Mouse (Mus musculus) T-helper 2 cell (primary cell): ENCODE measurements around the gene Ptprh.

Experiments
- in situ Hi-C: fragments of 300-600 bp; cut with MboI, MseI; formaldehyde crosslinking; loops from one replicate; pipeline ENCODE4 v1.15.1; 2025; ENCODE audit warnings: high pct_unique_total_duplicates

Ptprh gene

GRCm38 (mm10) chr7:4524212-4524922 lies 79.5 kb downstream of the Ptprh start, which contains the start of gene Tnni3:
TSS of gene Tnni3 (minus strand) at chr7:4524229.
- in situ Hi-C loops: loop anchor here (5.0 to 10.0 kb wide), 3 partner anchors 92 to 400 kb away; no protein-coding TSS in a partner anchor

DNA sequence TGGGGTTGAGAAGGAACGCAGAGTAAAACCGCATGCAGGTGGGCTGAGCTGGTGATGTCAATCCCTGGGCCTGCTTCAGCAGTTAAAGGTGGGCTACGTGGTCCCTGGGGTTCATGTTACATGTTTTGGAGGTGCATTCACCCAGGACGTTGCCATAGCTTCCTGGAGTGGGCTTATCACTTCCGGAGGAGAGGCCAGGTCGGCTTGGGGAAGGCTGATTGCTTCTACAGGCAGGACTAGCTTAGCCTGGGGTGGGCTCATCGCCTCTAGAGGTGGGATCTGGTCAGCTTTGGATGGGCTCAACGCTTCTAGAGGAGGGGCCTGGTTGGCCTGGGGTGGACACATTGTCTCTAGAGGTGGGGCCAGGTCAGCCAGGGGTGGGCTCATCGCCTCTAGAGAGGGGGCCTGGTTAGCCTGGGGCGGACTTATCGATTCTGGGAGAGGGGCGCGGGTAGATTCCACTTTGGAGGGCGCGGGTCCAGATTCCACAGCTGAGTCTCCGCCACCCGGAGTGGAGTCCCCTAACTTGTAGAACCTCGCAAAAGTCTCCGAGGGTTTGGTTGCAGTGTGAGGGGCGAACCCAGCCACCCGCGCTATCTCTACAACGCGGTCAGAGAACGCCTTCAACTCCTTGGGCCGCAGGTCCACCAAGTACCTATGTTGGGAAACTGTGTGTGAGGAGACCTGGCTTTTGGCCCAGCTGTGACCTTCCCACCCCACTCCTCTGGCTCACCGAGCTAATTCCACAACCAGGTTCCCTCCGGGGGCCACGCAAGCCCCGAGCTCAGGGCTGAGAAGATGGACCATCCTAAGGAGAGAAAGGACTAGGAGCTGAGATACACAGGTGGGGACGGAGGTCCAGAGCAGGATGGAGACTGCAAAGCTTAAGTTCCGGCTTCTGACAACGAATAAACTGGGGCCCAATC lies 80.4 kb downstream of the Ptprh start:
- in situ Hi-C loops: loop anchor here (5.0 to 10.0 kb wide), 3 partner anchors 91 to 399 kb away; no protein-coding TSS in a partner anchor

DNA sequence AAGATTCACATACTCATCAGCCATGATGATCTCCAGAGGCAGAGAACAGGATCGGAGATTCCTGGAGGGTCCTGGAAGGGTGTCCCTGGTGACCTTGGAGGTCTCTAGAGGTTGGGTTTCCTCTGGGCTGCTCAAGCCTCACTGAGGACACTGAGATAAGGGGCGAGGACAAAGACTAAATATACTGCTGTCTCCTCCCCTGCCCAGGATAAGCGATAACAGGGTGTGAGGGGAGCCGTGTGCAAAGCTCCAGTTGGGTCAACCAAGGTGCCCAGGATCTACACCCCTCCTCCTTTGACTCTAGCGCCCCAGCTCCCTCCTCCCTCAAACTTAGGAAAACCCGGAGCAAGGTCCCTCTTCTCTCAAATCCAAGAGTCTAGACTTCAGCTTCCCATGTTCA lies 81.5 kb downstream of the Ptprh start:
- in situ Hi-C loops: loop anchor here (5.0 to 10.0 kb wide), 3 partner anchors 90 to 397 kb away; no protein-coding TSS in a partner anchor

DNA sequence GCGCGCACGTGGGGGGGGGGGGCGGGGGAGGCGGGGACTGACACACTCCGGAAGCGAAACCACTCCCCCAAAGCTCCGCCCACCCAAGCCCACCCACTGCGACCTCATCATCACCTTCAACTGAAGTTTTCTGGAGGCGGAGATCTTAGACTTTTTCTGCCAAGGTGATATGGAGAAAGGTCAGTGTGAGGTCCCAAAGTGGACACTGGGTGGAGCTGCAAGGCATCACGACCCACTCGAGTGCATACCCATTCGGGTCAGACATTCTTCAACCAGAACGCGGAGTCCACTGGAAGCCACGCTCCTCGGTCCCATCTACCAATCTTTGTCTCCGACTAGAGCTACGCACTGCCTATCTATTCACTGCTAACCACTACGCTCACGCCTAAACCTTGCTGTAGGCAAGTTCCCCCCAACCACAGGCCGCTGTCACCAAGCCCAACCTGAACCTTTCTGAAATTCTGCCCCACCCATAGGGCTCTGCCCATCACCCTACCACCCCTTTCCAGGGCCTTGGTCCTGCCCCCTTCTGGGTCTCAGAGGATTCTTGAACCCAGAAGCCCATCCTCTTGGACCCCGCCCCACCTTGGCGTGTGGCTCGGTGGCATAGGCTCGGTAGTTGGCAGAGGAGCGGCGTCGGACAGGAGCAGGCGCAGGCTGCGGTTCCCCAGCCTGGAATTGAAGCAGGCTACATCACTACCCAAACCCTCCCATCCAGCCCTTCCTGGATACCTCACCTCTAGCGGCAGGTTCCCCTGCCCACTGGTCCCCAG lies 82.4 kb downstream of the Ptprh start:
- in situ Hi-C loops: loop anchor here (5.0 to 10.0 kb wide), 3 partner anchors 89 to 397 kb away; no protein-coding TSS in a partner anchor

- in situ Hi-C loops: loop anchor here (5.0 kb wide), 1 partner anchor 376 kb away; no protein-coding TSS in a partner anchor
Measured at GRCm38 (mm10) chr7:4518487-4518886, 85.4 kb downstream of the Ptprh start.

GRCm38 (mm10) chr7:4516332-4517050 lies 87.3 kb downstream of the Ptprh start, which contains the start of gene Tnnt1:
TSS of gene Tnnt1 (minus strand) at chr7:4516382.
- in situ Hi-C loops: loop anchor here (5.0 kb wide), 1 partner anchor 374 kb away; no protein-coding TSS in a partner anchor

DNA sequence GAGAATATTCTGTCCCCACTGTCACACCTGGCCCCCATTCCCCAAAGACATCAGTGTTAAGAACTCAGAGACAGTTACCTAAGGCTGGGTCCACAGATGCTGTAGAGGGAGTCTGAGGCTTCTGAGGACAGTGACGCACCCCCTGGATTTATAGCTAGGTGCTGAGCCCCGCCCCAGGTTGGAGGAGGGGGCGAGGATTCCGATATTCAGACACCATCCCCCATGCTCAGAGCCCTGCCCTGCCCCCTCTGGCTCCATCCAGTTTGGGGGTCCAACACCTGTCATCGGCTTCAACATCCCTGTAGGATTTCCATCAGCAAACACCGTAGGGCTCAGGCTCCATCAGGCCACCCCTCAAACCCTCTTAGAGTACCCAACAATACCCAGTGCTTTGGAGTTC lies 88.0 kb downstream of the Ptprh start:
- in situ Hi-C loops: loop anchor here (5.0 kb wide), 1 partner anchor 374 kb away; no protein-coding TSS in a partner anchor

DNA sequence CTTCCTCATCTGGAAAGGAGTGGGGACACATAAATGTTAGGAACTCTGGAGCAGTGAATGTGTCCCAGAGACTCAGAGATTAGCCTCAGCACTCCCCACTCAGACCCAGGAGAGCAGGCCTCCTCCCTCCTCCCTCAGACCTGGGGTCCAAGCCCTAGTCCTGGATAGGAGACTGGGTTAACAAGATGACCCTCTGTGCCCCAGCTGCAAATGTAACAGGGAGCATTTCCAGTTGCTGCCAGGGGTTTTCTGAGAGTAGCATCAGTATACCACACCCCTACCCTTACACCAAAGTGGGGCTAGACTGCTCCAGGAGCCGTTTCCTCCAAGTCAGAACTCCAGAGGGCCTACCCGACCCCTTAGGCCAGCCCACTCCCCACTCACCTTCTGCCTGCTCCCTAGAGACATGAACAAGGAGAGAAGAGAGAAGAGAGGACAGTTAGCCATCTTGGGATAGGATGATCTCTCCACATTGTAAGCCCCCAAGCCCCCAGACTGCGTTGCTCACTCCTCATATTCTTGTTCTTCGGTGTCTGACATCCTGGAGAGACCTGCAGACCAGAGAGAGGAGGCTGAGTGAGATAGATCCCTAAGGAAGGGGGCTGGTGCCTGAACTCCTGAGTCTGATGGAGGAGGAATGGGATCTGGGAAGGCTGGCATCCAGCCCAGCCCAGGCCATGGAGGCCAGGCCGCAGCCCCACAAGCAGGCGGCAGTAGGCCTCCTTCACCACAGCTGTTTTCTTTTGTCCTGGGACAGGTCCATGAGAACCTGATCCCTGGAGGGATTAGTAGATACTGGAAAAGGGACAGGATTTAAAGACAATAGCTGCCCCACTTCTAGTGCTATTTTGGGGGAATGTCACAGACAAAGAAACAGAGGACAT lies 89.8 kb downstream of the Ptprh start:
- in situ Hi-C loops: no loop called here

GRCm38 (mm10) chr7:4513236-4513635 lies 90.6 kb downstream of the Ptprh start:
- in situ Hi-C loops: no loop called here

- in situ Hi-C loops: no loop called here
Measured at GRCm38 (mm10) chr7:4511489-4512224, 92.2 kb downstream of the Ptprh start.

DNA sequence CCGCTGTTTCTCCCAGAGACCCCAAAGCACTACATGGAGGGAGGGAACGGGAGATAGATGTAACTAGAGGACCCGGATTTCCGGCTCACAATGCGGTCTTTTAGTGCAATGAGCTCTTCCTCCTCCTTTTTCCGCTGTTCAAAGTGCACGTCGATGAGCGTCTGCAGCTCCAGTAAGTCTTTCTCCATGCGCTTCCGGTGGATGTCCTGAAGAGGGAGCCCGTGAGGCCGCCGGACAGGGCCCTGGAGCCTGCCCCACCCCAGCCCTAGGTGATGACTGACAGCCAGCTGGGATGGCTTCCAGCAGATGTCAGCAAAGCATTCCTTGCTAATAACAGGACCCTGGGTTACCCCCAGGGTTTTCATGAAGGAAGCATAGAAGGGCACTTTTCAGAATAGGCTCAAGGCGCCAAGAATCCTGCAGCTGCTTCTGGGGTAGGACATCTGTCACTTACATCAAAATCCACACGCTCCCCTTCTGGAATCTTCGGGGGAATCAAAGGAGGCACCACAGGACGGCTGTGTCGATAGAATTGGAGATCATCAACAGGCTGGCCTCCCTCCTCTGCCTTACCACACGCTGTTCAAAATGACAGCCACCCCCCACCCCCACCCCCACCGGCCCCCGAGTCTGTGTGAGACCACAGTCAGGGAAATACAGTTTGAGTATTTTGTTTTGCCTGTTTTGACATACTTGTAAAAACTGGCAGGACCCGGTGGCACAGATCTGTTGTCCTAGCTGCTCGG lies 93.8 kb downstream of the Ptprh start:
- in situ Hi-C loops: no loop called here

- in situ Hi-C loops: no loop called here
Measured at GRCm38 (mm10) chr7:4508739-4509116, 95.1 kb downstream of the Ptprh start.

GRCm38 (mm10) chr7:4508062-4508738 lies 95.6 kb downstream of the Ptprh start:
- in situ Hi-C loops: no loop called here

GRCm38 (mm10) chr7:4507220-4507619 lies 96.6 kb downstream of the Ptprh start:
- in situ Hi-C loops: no loop called here

DNA sequence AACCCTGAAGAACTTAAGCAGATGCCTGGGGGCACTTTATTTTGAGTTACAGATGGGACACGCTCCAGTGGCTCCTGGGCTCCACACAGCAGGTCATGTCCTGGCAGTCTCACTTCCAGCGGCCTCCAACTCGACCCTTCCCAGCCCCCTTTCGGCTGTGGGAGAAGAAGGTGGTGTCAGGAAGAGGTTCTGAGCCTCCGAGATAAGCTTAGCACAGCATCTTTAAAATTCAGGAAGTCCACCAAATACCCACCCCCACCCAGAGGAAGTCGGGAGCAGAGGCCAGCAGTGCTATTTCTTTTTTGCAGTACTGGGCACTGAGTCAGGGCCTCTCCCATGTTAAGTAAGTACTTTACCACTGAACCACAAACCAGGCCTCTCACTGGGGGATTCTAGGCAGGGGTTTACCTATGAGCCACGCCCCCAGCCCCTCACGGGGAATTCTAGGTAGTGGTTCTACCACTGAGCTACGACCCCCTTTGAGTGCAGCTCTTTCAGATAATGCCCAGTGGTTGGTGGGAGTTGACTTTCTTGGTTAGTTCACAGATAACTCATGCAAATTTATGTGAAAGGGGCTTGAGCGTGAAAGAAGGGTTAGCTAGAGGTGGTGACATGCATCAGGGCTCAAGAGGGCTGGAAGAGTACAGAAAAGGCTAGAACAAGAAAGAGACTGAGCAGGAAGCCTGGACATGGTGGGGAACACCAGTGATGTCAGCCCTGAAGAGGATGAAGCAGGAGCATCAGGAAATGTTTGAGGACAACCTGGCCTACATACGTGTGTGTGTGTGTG lies 99.0 kb downstream of the Ptprh start:
- in situ Hi-C loops: no loop called here

GRCm38 (mm10) chr7:4503858-4504257 lies 100.0 kb downstream of the Ptprh start:
- in situ Hi-C loops: no loop called here

- in situ Hi-C loops: no loop called here
Measured at GRCm38 (mm10) chr7:4503100-4503499, 100.7 kb downstream of the Ptprh start.
